11 mouse cellular contexts compared by ENCODE assay signal in genomic region chr19:6421211-6421590, GRCm38 (mm10). TPM values are rescaled to one million over a fixed set of nuclear protein-coding genes. Genes with fewer than 3 reads are reported as not detected.
DNase-seq lines count a peak whose midpoint lies in the region; ATAC-seq and TF ChIP-seq lines count a peak whose summit lies in the region.
"Had no signal": no experiment of that assay in that cellular context is flagged by ENCODE, and none has a peak within 500 bp of the region (broad histone marks: within the 10 kb centered on the region; RNA-seq: fewer than 3 reads in every experiment).

No protein-coding gene starts in this region.

- H3K4me2 ChIP-seq in forebrain, embryonic 14.5 days (ENCODE audit: low read length): peak overlapping the region; percentile 84
- peak overlapping the region; percentile 88 for H3K4me2 ChIP-seq in midbrain, embryonic 15.5 days
- H3K4me2 ChIP-seq in liver, postnatal 0 days (ENCODE audit: low read depth, low read length): no peak overlapping the region

- no peaks in the 10 kb centered on the region for H3K27me3 ChIP-seq in forebrain, embryonic 14.5 days (replicated peaks; ENCODE audit: control insufficient read depth, insufficient read depth, low read length)
- no peaks in the 10 kb centered on the region for H3K27me3 ChIP-seq in midbrain, embryonic 15.5 days (replicated peaks)
- H3K27me3 ChIP-seq in liver, postnatal 0 days (ENCODE audit: insufficient read depth, low read length): peaks cover 60% of the 10 kb centered on the region

- TF ChIP-seq CTCF in layer of hippocampus, adult 2 months (conservative IDR thresholded peaks at IDR 0.05): no peak
- TF ChIP-seq CTCF in liver, postnatal 0 days (IDR thresholded peaks at IDR 0.05; ENCODE audit: low read depth): no peak

- H3K27ac ChIP-seq in layer of hippocampus, adult 2 months: no peak overlapping the region
- no peak overlapping the region for H3K27ac ChIP-seq in forebrain, embryonic 14.5 days (ENCODE audit: low read depth, low read length)
- H3K27ac ChIP-seq in midbrain, embryonic 15.5 days: no peak overlapping the region; the same call in 1 of the 2 replicates
- H3K27ac ChIP-seq in liver, postnatal 0 days (ENCODE audit: low read depth): no peak overlapping the region

- peak; percentile 47 to 52 for DNase-seq in cerebellum, adult 18-20 months
- DNase-seq in cerebellum, adult 8-10 months: no peak
- peak in 1 of 2 experiments; percentile 57 for DNase-seq in layer of hippocampus, adult 2 months (ENCODE audit: low spot score in 2 of 2)
- DNase-seq in layer of hippocampus, postnatal 25 days (ENCODE audit: extremely low spot score in 1 of 2, low spot score in 1 of 2): no peak
- no peak for DNase-seq in forebrain, embryonic 14.5 days (ENCODE audit: low spot score)
- DNase-seq in liver, postnatal 0 days: no peak
- no peak for DNase-seq in kidney, postnatal 25 days
- DNase-seq: heart, adult 18-20 months; kidney, adult 2 months; liver had no signal

- peaks cover 73% of the 10 kb centered on the region for H3K4me1 ChIP-seq in forebrain, embryonic 14.5 days (ENCODE audit: control insufficient read depth, insufficient read depth, low read length)
- peaks cover 88% of the 10 kb centered on the region for H3K4me1 ChIP-seq in midbrain, embryonic 15.5 days
- peaks cover 4% of the 10 kb centered on the region; the same call in 1 of the 2 replicates for H3K4me1 ChIP-seq in liver, postnatal 0 days (ENCODE audit: insufficient read depth)

- no peaks in the 10 kb centered on the region for H3K36me3 ChIP-seq in forebrain, embryonic 14.5 days (ENCODE audit: control insufficient read depth, insufficient read depth, low read length)
- no peaks in the 10 kb centered on the region for H3K36me3 ChIP-seq in midbrain, embryonic 15.5 days (replicated peaks)
- no peaks in the 10 kb centered on the region for H3K36me3 ChIP-seq in liver, postnatal 0 days (replicated peaks; ENCODE audit: insufficient read depth, low read length)

- no peak for ATAC-seq in forebrain, embryonic 14.5 days
- no peak for ATAC-seq in midbrain, embryonic 15.5 days (replicated peaks)
- ATAC-seq in liver, postnatal 0 days: no peak

- no peak for TF ChIP-seq EP300 in liver, postnatal 0 days (IDR thresholded peaks at IDR 0.05; ENCODE audit: low read depth)

- H3K9ac ChIP-seq in forebrain, embryonic 14.5 days (ENCODE audit: low read length): peak overlapping the region; percentile 83; the same call in 1 of the 2 replicates
- peak overlapping the region; percentile 19; the same call in 1 of the 2 replicates for H3K9ac ChIP-seq in midbrain, embryonic 15.5 days
- no peak overlapping the region for H3K9ac ChIP-seq in liver, postnatal 0 days (replicated peaks)

- peak overlapping the region; percentile 76 for H3K4me3 ChIP-seq in layer of hippocampus, adult 2 months
- no peak overlapping the region for H3K4me3 ChIP-seq in forebrain, embryonic 14.5 days (ENCODE audit: low read depth, low read length)
- peak overlapping the region; percentile 75 for H3K4me3 ChIP-seq in midbrain, embryonic 15.5 days
- H3K4me3 ChIP-seq in liver, postnatal 0 days (ENCODE audit: low read depth, low read length): no peak overlapping the region

- no peaks in the 10 kb centered on the region for H3K9me3 ChIP-seq in forebrain, embryonic 14.5 days (replicated peaks; ENCODE audit: control insufficient read depth, low read length)
- no peaks in the 10 kb centered on the region for H3K9me3 ChIP-seq in midbrain, embryonic 15.5 days
- H3K9me3 ChIP-seq in liver, postnatal 0 days (ENCODE audit: low read length): no peaks in the 10 kb centered on the region

- 68% methylated on average over 9 of the region's 9 CpGs for WGBS in forebrain, embryonic 14.5 days
- 70% methylated on average over 9 of the region's 9 CpGs for WGBS in midbrain, embryonic 15.5 days
- 66% methylated on average over 9 of the region's 9 CpGs for WGBS in liver, postnatal 0 days (ENCODE audit: insufficient replicate concordance)

RNA-seq across cellular contexts. Expression of gene Nrxn2, which starts 2.7 kb away (rescaled TPM):
- 100 to 1,000 TPM; 405 to 437 TPM for total RNA-seq in layer of hippocampus, adult 2 months (2021)
- total RNA-seq in layer of hippocampus, postnatal 25 days (2021): 100 to 1,000 TPM; 404 to 465 TPM
- polyA plus RNA-seq in forebrain, embryonic 14.5 days (2014; fragmentation: Nextera tagmentation; extraction: Ambion mirVana): 39.5 and 41.7 TPM in 2 replicates
- polyA plus RNA-seq in midbrain, embryonic 15.5 days (2015; fragmentation: Nextera tagmentation; extraction: Ambion mirVana): 44.6 and 44.9 TPM in 2 replicates
- 0.96 and 0.97 TPM in 2 replicates for polyA plus RNA-seq in liver, postnatal 0 days (2015; fragmentation: Nextera tagmentation; extraction: Ambion mirVana)

RNA-seq across cellular contexts. Expression of gene Rasgrp2, which starts 22.1 kb away (rescaled TPM):
- 10 to 100 TPM; 31.3 to 36.7 TPM for total RNA-seq in layer of hippocampus, adult 2 months (2021)
- total RNA-seq in layer of hippocampus, postnatal 25 days (2021): 10 to 100 TPM; 29.3 to 29.8 TPM
- polyA plus RNA-seq in forebrain, embryonic 14.5 days (2014; fragmentation: Nextera tagmentation; extraction: Ambion mirVana): 28.6 and 30.7 TPM in 2 replicates
- 73.1 and 93.6 TPM in 2 replicates for polyA plus RNA-seq in midbrain, embryonic 15.5 days (2015; fragmentation: Nextera tagmentation; extraction: Ambion mirVana)
- 90.7 and 93.5 TPM in 2 replicates for polyA plus RNA-seq in liver, postnatal 0 days (2015; fragmentation: Nextera tagmentation; extraction: Ambion mirVana)

RNA-seq across cellular contexts. Expression of gene Pygm, which starts 37.0 kb away (rescaled TPM):
- total RNA-seq in layer of hippocampus, adult 2 months (2021): 10 to 100 TPM; 13.0 to 18.8 TPM
- total RNA-seq in layer of hippocampus, postnatal 25 days (2021): 10 to 100 TPM; 26.6 to 32.3 TPM
- 1.3 and 3.0 TPM in 2 replicates for polyA plus RNA-seq in forebrain, embryonic 14.5 days (2014; fragmentation: Nextera tagmentation; extraction: Ambion mirVana)
- polyA plus RNA-seq in midbrain, embryonic 15.5 days (2015; fragmentation: Nextera tagmentation; extraction: Ambion mirVana): 5.9 and 9.5 TPM in 2 replicates
- 2.5 and 8.9 TPM in 2 replicates for polyA plus RNA-seq in liver, postnatal 0 days (2015; fragmentation: Nextera tagmentation; extraction: Ambion mirVana)

RNA-seq across cellular contexts. Expression of gene Sf1, which starts 57.7 kb away (rescaled TPM):
- 100 to 1,000 TPM; 208 to 222 TPM for total RNA-seq in layer of hippocampus, adult 2 months (2021)
- total RNA-seq in layer of hippocampus, postnatal 25 days (2021): 100 to 1,000 TPM; 180 to 215 TPM
- 90.4 and 115 TPM in 2 replicates for polyA plus RNA-seq in forebrain, embryonic 14.5 days (2014; fragmentation: Nextera tagmentation; extraction: Ambion mirVana)
- polyA plus RNA-seq in midbrain, embryonic 15.5 days (2015; fragmentation: Nextera tagmentation; extraction: Ambion mirVana): 112 and 119 TPM in 2 replicates
- polyA plus RNA-seq in liver, postnatal 0 days (2015; fragmentation: Nextera tagmentation; extraction: Ambion mirVana): 34.6 and 35.7 TPM in 2 replicates

Comparison
In these comparisons a context has a peak if more than half of its experiments do, and no peak if none do; other contexts are left out.
1. DNase-seq: peak in cerebellum, adult 18-20 months (2 of 2); none in cerebellum, adult 8-10 months (single experiment), layer of hippocampus, postnatal 25 days (0 of 2), forebrain, embryonic 14.5 days (single experiment), liver, postnatal 0 days (single experiment) and kidney, postnatal 25 days (0 of 2).
2. H3K4me3 ChIP-seq: peak in layer of hippocampus, adult 2 months (single experiment) and midbrain, embryonic 15.5 days (single experiment); none in forebrain, embryonic 14.5 days (single experiment) and liver, postnatal 0 days (single experiment).
3. RNA of gene Nrxn2, which starts 2.7 kb away (polyA plus RNA-seq): 44.6 to 44.9 TPM in midbrain, embryonic 15.5 days and 39.5 to 41.7 TPM in forebrain, embryonic 14.5 days; 0.96 to 0.97 TPM in liver, postnatal 0 days; every median in the first group is over 10 times any median in the second.